Mouse (Mus musculus) left cerebral cortex, postnatal 4 days (tissue): Measurements from ENCODE around the gene Nxf1. TPM values are rescaled to one million over a fixed set of nuclear protein-coding genes. Genes with fewer than 3 reads are reported as not detected.
"Not testable (repeated sequence)": the region's sequence is repeated elsewhere in the genome, so short reads cannot be mapped to it uniquely, and the experiment has no call there.

ENCODE experiments used
- DNase-seq: peaks from one replicate; pipeline ENCODE4 v3.0.0-alpha.2; 2022
- intact Hi-C: fragments of 180-260 bp; cut with DNase I; formaldehyde crosslinking; loops from one replicate; pipeline ENCODE4 v1.15.1; 2025
- total RNA-seq, 2 experiments: library from RNA; stranded (reverse); gene quantifications; 2 replicates each; pipeline ENCODE4 v1.2.3; 2021

The Nxf1 gene
- 100 to 1,000 TPM; 105 to 110 TPM for total RNA-seq

GRCm38 (mm10) chr19:8756635-8757387, at the start of gene Nxf1:
TSS of gene Nxf1 (plus strand) at chr19:8757073.
- DNase-seq, result peak; percentile 95
- intact Hi-C loops, result loop anchor here (10.0 kb wide), 1 partner anchor 68 kb away; the partner anchor contains the start of genes AC129217.1 and Hnrnpul2

DNA sequence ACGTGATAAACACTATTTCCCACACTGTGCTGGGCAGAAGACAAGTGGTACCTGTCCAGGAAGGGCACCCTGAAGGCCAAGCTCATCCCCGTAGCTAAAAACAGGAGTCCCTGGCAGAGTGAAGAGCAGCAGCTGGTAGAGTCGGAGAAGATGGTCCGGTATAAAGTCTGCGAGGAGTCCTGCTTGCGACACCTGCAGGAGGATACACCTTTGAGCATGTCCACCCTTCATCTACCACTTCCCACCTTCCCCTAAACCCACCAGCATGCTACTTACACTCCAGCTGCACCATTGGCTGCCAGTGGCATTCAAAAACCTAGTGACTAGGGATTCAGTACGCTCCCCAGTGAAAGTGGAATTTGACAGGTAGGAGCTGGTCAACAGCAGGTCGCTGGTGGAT, 47.9 kb upstream of the Nxf1 start:
- no peak for DNase-seq
- intact Hi-C loops, result no loop called here

- intact Hi-C loops, result no loop called here
- peak; percentile 41 for DNase-seq
These were observed 46.8 kb upstream of the Nxf1 start for GRCm38 (mm10) chr19:8710057-8710456.

- intact Hi-C loops, result no loop called here
These were observed 45.4 kb upstream of the Nxf1 start for GRCm38 (mm10) chr19:8711506-8711905.

DNA sequence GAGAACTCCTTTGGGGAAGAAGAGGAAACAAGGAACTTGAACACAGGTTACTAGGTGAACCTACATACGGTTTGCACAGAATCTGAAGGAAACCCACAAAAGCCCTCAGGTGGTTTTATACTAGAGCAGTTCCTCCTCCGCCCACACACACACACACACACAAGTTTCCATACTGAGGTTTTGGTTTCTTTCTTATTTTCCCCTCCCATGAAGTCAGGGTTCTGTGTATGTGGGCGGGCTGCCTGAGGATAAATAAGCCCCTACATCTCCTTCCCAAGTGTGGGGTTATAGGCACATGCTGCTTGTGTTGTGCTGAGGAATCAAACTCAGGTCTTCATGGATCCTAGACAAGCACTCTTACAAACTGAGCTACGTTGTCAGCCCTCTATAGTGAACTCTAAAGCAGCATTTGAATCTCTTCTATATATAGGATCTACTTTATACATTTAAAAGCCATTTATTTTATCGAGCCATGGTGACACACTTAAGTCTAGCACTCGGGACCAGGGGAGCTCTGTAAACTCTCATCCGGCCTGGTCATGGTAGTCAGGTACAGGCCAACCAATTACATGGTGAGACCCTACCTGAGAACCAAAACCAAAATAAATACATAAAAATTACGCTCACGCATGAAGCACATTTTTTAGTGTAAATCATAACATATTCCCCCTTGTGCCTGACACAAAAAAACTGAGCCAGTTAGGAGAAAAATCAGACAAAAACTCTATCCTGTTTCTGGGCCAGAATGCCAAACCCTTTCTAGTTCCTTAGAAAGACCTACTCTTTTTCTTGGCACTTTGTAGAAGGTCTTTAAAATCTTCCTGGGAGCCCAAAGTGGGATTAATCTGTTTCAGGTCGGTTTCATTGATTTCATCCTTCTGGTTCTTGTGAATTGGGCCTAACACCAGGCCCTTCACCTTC, 44.7 kb upstream of the Nxf1 start:
- no peak for DNase-seq
- intact Hi-C loops, result no loop called here

More at GRCm38 (mm10) chr19:8711506-8711905, 45.4 kb upstream of the Nxf1 start:
- DNase-seq, result no peak

GRCm38 (mm10) chr19:8712870-8713305, 44.0 kb upstream of the Nxf1 start:
- intact Hi-C loops, result no loop called here
- DNase-seq, result peak; percentile 81

- peak; percentile 97 for DNase-seq
- intact Hi-C loops, result no loop called here
These were observed 43.4 kb upstream of the Nxf1 start for GRCm38 (mm10) chr19:8713306-8713996.

GRCm38 (mm10) chr19:8713997-8714652, 42.7 kb upstream of the Nxf1 start:
- intact Hi-C loops, result no loop called here
- no peak for DNase-seq

GRCm38 (mm10) chr19:8714653-8715481, 42.0 kb upstream of the Nxf1 start:
- no peak for DNase-seq
- intact Hi-C loops, result no loop called here

GRCm38 (mm10) chr19:8715868-8716766, 40.8 kb upstream of the Nxf1 start:
- DNase-seq, result no peak
- intact Hi-C loops, result no loop called here

- intact Hi-C loops, result no loop called here
- no peak for DNase-seq
These were observed 40.0 kb upstream of the Nxf1 start for GRCm38 (mm10) chr19:8716767-8717475.

DNA sequence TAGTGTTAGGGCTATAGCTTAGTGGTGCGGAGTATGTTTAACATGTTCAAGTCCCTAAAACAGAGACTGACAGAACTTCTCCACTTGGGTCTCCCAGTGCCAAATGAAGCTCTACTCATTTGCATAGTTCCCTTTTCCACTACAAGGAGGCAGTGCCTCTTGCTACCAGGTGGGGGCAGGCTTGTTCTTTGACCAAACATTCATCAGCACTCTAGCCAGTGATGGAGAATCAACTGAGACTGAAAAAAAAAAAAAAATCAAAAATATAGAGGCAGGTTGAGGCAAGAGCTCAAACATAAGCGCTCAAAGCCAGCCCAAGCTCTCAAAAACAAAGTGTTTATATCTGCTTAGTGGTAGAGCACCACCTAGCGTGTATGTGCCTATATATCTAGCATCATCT, 38.5 kb upstream of the Nxf1 start:
- peak; percentile 52 for DNase-seq
- intact Hi-C loops, result no loop called here

GRCm38 (mm10) chr19:8719037-8719436, 37.8 kb upstream of the Nxf1 start:
- DNase-seq, intact Hi-C loops: not testable (repeated sequence)

GRCm38 (mm10) chr19:8721378-8721777, 35.5 kb upstream of the Nxf1 start:
- intact Hi-C loops, result no loop called here
- no peak for DNase-seq

DNA sequence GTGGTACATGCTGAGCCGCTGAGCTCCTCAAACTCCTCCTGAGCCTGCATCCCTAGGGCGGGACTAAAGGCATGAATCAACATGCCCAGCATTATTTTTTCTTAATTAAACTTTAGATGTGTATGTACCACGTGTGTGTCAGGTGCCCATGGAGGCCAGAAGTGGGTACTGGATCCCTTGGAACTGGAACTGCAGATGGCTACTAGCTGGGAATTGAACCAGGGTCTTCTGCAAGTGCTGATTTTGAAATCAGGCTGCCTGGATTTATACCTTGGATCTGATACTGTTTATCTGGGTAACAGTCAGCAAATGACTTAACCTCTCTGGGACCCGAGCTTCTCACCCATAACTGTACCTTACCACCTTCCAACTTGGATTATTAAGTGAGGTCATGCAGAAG, 34.9 kb upstream of the Nxf1 start:
- intact Hi-C loops, result no loop called here
- DNase-seq, result no peak

GRCm38 (mm10) chr19:8722559-8722906, 34.3 kb upstream of the Nxf1 start:
- intact Hi-C loops, result no loop called here
- no peak for DNase-seq

GRCm38 (mm10) chr19:8722907-8723573, 33.8 kb upstream of the Nxf1 start, which contains the start of gene Slc3a2:
TSS of gene Slc3a2 (minus strand) at chr19:8723369.
- intact Hi-C loops, result no loop called here
- peak; percentile 98 for DNase-seq
